Mouse (Mus musculus): ENCODE results near the gene Utp4. TPM values are rescaled to one million over a fixed set of nuclear protein-coding genes. Genes with fewer than 3 reads are reported as not detected.

Gene Utp4
- polyA plus RNA-seq, 1 experiment from 2014 or later = 74.4 TPM

Other genes starting within 250 kb of the Utp4 start
- 11.3 and 11.5 TPM in 2 replicates for gene Tango6, start 210.6 kb upstream of the Utp4 start, polyA plus RNA-seq (2015; fragmentation: Nextera tagmentation; extraction: Ambion mirVana)
- gene Has3, start 23.4 kb upstream of the Utp4 start, polyA plus RNA-seq (2015; fragmentation: Nextera tagmentation; extraction: Ambion mirVana) = 0.66 and 0.76 TPM in 2 replicates
- 17.6 and 20.1 TPM in 2 replicates for gene Sntb2, start 42.1 kb downstream of the Utp4 start, polyA plus RNA-seq (2015; fragmentation: Nextera tagmentation; extraction: Ambion mirVana)
- 81.6 and 81.7 TPM in 2 replicates for gene Vps4a, start 137.6 kb downstream of the Utp4 start, polyA plus RNA-seq (2015; fragmentation: Nextera tagmentation; extraction: Ambion mirVana)
- 51.1 and 55.7 TPM in 2 replicates for gene Pdf, start 155.0 kb downstream of the Utp4 start, polyA plus RNA-seq (2015; fragmentation: Nextera tagmentation; extraction: Ambion mirVana)
- 39.9 and 40.4 TPM in 2 replicates for gene Cog8, start 163.1 kb downstream of the Utp4 start, polyA plus RNA-seq (2015; fragmentation: Nextera tagmentation; extraction: Ambion mirVana)
- 87.2 and 109 TPM in 2 replicates for gene Nip7, start 163.2 kb downstream of the Utp4 start, polyA plus RNA-seq (2015; fragmentation: Nextera tagmentation; extraction: Ambion mirVana)
- not detected in 2 replicates for gene Tmed6, start 172.0 kb downstream of the Utp4 start, polyA plus RNA-seq (2015; fragmentation: Nextera tagmentation; extraction: Ambion mirVana)
- gene Terf2, start 202.9 kb downstream of the Utp4 start, polyA plus RNA-seq (2015; fragmentation: Nextera tagmentation; extraction: Ambion mirVana) = 24.7 and 24.8 TPM in 2 replicates

All from embryonic facial prominence, embryonic 13.5 days (tissue).